Mouse (Mus musculus): ENCODE data around the gene Foxred2. TPM values are rescaled to one million over a fixed set of nuclear protein-coding genes. Genes with fewer than 3 reads are reported as not detected.

Gene Foxred2
- polyA plus RNA-seq, 1 experiment: 6.4 TPM

- no peak for DNase-seq (ENCODE audit: low read depth in 1 of 2, low spot score in 2 of 2)
- TF ChIP-seq CTCF (IDR thresholded peaks at IDR 0.05; ENCODE audit: extremely low read depth, insufficient read depth, insufficient read length, insufficient replicate concordance): no peak
- no peak for TF ChIP-seq POLR2A (IDR thresholded peaks at IDR 0.05; ENCODE audit: low read depth, low read length)
- Histone ChIP-seq H3K36me3 (ENCODE audit: control insufficient read depth, insufficient read depth, low read length) (peaks cover 4% of the 10 kb centered on the region; the same call in 1 of the 2 replicates), H3K4me3 (ENCODE audit: extremely low read depth, insufficient read depth, insufficient read length) (no peak overlapping the region), H3K27ac (ENCODE audit: insufficient read depth, low read length) (peak overlapping the region; percentile 19; the same call in 1 of the 2 replicates), H3K4me1 (ENCODE audit: control insufficient read depth, insufficient read depth, insufficient read length) (no peaks in the 10 kb centered on the region), H3K27me3 (ENCODE audit: control insufficient read depth, insufficient read depth, low read length) (no peaks in the 10 kb centered on the region)
- WGBS: 87% methylated on average over 8 of the region's 8 CpGs
Measured at GRCm38 (mm10) chr15:77913054-77913453, 43.5 kb downstream of the Foxred2 start.

GRCm38 (mm10) chr15:77912585-77912984 lies 43.9 kb downstream of the Foxred2 start:
- Histone ChIP-seq H3K4me3 (ENCODE audit: extremely low read depth, insufficient read depth, insufficient read length) (no peak overlapping the region), H3K27ac (ENCODE audit: insufficient read depth, low read length) (peak overlapping the region; percentile 37; the same call in 1 of the 2 replicates), H3K27me3 (ENCODE audit: control insufficient read depth, insufficient read depth, low read length) (no peaks in the 10 kb centered on the region), H3K4me1 (ENCODE audit: control insufficient read depth, insufficient read depth, insufficient read length) (no peaks in the 10 kb centered on the region), H3K36me3 (ENCODE audit: control insufficient read depth, insufficient read depth, low read length) (peaks cover 4% of the 10 kb centered on the region; the same call in 1 of the 2 replicates)
- 82% methylated on average over 7 of the region's 7 CpGs for WGBS
- DNase-seq (ENCODE audit: low read depth in 1 of 2, low spot score in 2 of 2): no peak
- no peak for TF ChIP-seq CTCF (IDR thresholded peaks at IDR 0.05; ENCODE audit: extremely low read depth, insufficient read depth, insufficient read length, insufficient replicate concordance)
- TF ChIP-seq POLR2A (IDR thresholded peaks at IDR 0.05; ENCODE audit: low read depth, low read length): no peak

- peak overlapping the region; percentile 37; the same call in 1 of the 2 replicates for H3K27ac ChIP-seq (ENCODE audit: insufficient read depth, low read length)
- no peaks in the 10 kb centered on the region for H3K4me1 ChIP-seq (ENCODE audit: control insufficient read depth, insufficient read depth, insufficient read length)
- H3K27me3 ChIP-seq (ENCODE audit: control insufficient read depth, insufficient read depth, low read length): no peaks in the 10 kb centered on the region
- no peak for DNase-seq (ENCODE audit: low read depth in 1 of 2, low spot score in 2 of 2)
- H3K36me3 ChIP-seq (ENCODE audit: control insufficient read depth, insufficient read depth, low read length): peaks cover 4% of the 10 kb centered on the region; the same call in 1 of the 2 replicates
- no peak for TF ChIP-seq CTCF (IDR thresholded peaks at IDR 0.05; ENCODE audit: extremely low read depth, insufficient read depth, insufficient read length, insufficient replicate concordance)
- TF ChIP-seq POLR2A (IDR thresholded peaks at IDR 0.05; ENCODE audit: low read depth, low read length): no peak
- 92% methylated on average over 5 of the region's 5 CpGs for WGBS
- H3K4me3 ChIP-seq (ENCODE audit: extremely low read depth, insufficient read depth, insufficient read length): no peak overlapping the region
Measured at GRCm38 (mm10) chr15:77912048-77912447, 44.5 kb downstream of the Foxred2 start.

- 80% methylated on average over 2 of the region's 2 CpGs for WGBS
- H3K27ac ChIP-seq (ENCODE audit: insufficient read depth, low read length): 0 out of 2 replicates have a peak overlapping the region, but pooled peaks have one; percentile 22
Measured at GRCm38 (mm10) chr15:77911065-77911464, 45.5 kb downstream of the Foxred2 start.

GRCm38 (mm10) chr15:77907646-77908518 lies 48.6 kb downstream of the Foxred2 start:
- WGBS: 86% methylated on average over 9 of the region's 9 CpGs
- DNase-seq (ENCODE audit: low read depth in 1 of 2, low spot score in 2 of 2): no peak
- Histone ChIP-seq H3K36me3 (ENCODE audit: control insufficient read depth, insufficient read depth, low read length) (no peaks in the 10 kb centered on the region), H3K27ac (ENCODE audit: insufficient read depth, low read length) (no peak overlapping the region), H3K4me1 (ENCODE audit: control insufficient read depth, insufficient read depth, insufficient read length) (peaks cover 14% of the 10 kb centered on the region; the same call in 1 of the 2 replicates), H3K27me3 (ENCODE audit: control insufficient read depth, insufficient read depth, low read length) (no peaks in the 10 kb centered on the region), H3K4me3 (ENCODE audit: extremely low read depth, insufficient read depth, insufficient read length) (no peak overlapping the region)
- TF ChIP-seq POLR2A (IDR thresholded peaks at IDR 0.05; ENCODE audit: low read depth, low read length) (no peak), CTCF (IDR thresholded peaks at IDR 0.05; ENCODE audit: extremely low read depth, insufficient read depth, insufficient read length, insufficient replicate concordance) (no peak)

More at GRCm38 (mm10) chr15:77911065-77911464, 45.5 kb downstream of the Foxred2 start:
- H3K36me3 ChIP-seq (ENCODE audit: control insufficient read depth, insufficient read depth, low read length): peaks cover 4% of the 10 kb centered on the region; the same call in 1 of the 2 replicates
- no peaks in the 10 kb centered on the region for H3K4me1 ChIP-seq (ENCODE audit: control insufficient read depth, insufficient read depth, insufficient read length)
- no peak overlapping the region for H3K4me3 ChIP-seq (ENCODE audit: extremely low read depth, insufficient read depth, insufficient read length)
- no peak for TF ChIP-seq POLR2A (IDR thresholded peaks at IDR 0.05; ENCODE audit: low read depth, low read length)
- no peak for TF ChIP-seq CTCF (IDR thresholded peaks at IDR 0.05; ENCODE audit: extremely low read depth, insufficient read depth, insufficient read length, insufficient replicate concordance)
- no peak for DNase-seq (ENCODE audit: low read depth in 1 of 2, low spot score in 2 of 2)
- H3K27me3 ChIP-seq (ENCODE audit: control insufficient read depth, insufficient read depth, low read length): no peaks in the 10 kb centered on the region

GRCm38 (mm10) chr15:77906545-77906944 lies 50.0 kb downstream of the Foxred2 start:
- Histone ChIP-seq H3K27me3 (ENCODE audit: control insufficient read depth, insufficient read depth, low read length) (no peaks in the 10 kb centered on the region), H3K4me3 (ENCODE audit: extremely low read depth, insufficient read depth, insufficient read length) (no peak overlapping the region), H3K36me3 (ENCODE audit: control insufficient read depth, insufficient read depth, low read length) (no peaks in the 10 kb centered on the region), H3K4me1 (ENCODE audit: control insufficient read depth, insufficient read depth, insufficient read length) (peaks cover 14% of the 10 kb centered on the region; the same call in 1 of the 2 replicates), H3K27ac (ENCODE audit: insufficient read depth, low read length) (no peak overlapping the region)
- WGBS: 80% methylated on average over 10 of the region's 10 CpGs
- DNase-seq (ENCODE audit: low read depth in 1 of 2, low spot score in 2 of 2): no peak
- TF ChIP-seq POLR2A (IDR thresholded peaks at IDR 0.05; ENCODE audit: low read depth, low read length): no peak
- no peak for TF ChIP-seq CTCF (IDR thresholded peaks at IDR 0.05; ENCODE audit: extremely low read depth, insufficient read depth, insufficient read length, insufficient replicate concordance)
